Mouse (Mus musculus): ENCODE measurements around the gene Rpn2.

Gene Rpn2

GRCm38 (mm10) chr2:157310963-157311637 lies 32.3 kb downstream of the Rpn2 start:
- no peak for DNase-seq (ENCODE audit: low read depth, low spot score)

DNA sequence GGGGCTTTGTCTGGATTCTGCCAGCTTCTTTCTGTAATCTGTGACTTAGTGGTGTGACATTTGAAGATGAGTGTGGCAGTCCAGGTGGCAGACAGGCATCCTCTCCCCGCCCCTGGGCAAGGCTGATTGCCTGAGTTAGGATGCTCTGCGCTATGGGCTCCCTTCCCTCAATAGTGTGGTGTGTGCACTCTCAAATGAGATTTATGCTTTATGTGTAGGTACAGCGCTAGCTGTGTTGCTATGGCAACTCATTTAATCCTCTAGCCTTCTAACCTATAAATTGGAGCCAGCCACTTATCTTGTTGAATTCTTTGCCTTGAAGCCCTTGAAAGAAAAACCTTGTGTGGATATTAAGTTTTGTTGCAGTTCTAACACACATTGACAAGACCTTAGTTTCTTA lies 34.9 kb downstream of the Rpn2 start:
- DNase-seq (ENCODE audit: low read depth, low spot score), result no peak

DNA sequence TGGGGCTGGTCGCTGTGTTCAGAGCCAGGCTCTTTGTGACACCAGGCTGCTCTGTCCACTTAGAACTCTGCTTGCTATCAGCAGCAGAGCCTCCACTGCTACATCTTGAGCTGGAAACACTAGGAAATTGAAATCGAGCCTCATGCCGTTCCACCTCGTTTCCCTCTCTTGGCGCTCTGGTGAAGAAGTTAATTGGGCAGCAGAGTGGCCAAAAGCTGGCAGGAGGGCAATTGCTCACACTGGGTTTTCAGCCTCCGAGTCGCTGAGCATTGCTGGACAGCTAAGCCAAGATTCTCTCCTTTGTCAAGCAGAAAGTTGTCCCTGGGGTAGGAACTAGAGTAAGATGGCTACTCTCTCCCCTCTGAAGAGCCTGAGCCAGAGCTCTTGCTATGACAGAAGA lies 35.5 kb downstream of the Rpn2 start:
- DNase-seq (ENCODE audit: low read depth, low spot score), result no peak

- no peak for DNase-seq (ENCODE audit: low read depth, low spot score)
These were observed 36.7 kb downstream of the Rpn2 start for GRCm38 (mm10) chr2:157315486-157315885.

DNA sequence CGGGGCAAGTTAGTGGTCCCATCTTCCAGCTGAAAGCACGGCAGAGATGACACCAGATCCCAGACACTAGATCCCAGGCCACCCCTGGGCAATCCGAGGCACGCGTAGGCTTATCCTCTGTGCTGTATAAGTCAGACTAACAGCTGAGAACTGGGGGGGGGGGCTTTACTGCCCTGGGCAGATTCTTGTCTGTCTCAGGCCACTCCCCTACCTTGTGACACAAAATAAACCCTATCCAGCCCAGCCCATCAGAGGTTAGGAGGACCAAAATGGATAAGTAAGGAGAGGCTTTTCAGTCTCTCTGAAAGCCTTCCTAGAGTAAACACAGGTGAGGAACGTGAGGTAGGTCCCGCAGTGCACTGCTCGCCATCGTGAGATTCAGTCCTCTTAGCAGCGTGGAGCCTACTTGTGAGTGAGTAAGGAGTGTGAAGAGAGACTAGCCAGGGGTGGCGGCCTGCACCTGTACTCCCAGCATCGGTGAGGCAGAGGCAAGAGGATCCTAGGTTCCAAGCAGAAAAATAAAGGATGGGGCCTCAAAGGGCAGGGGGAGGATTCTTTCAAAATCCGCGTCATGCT lies 37.6 kb downstream of the Rpn2 start:
- DNase-seq (ENCODE audit: low read depth, low spot score), result no peak

GRCm38 (mm10) chr2:157317220-157317619 lies 38.4 kb downstream of the Rpn2 start:
- DNase-seq (ENCODE audit: low read depth, low spot score), result no peak

DNA sequence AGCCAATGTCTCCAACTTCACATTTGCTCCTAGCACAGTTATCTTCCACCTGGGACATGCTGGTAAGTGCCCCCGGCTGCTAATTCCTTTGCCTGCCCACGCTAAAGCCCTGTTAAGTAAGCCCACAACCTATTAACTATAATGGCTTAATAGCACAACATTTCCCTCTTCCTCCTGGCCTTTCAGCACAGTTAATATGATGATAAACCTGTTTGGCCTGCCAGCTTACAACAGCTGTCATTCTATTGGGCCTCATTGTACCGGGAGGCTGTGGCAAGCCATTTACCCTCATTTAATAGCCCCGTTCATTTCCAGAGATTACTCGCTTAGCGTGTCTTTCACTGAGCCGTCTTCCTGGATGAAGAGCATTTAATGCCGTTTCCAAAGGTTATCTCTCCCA lies 41.3 kb downstream of the Rpn2 start:
- DNase-seq (ENCODE audit: low read depth, low spot score), result no peak

DNA sequence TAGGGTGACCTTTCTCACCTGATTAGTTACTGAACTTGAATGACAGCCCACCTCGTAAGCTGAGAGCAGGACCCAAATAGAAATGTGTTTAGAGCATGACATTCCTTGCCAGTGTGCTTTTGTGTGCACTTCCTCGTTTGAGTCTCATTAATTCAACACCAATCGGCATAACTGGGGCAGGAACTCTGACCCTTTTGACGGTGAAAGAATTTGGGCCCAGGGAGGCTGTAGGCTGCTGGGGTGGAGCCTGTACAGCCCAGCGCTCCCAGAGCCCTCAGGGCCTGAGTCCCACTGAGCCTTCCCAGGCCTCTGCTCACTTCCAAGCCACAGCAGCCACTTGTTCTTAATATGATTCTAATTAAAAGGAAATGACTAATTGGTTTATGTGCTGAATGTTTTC lies 42.1 kb downstream of the Rpn2 start:
- DNase-seq (ENCODE audit: low read depth, low spot score), result no peak

- no peak for DNase-seq (ENCODE audit: low read depth, low spot score)
These were observed 43.4 kb downstream of the Rpn2 start for GRCm38 (mm10) chr2:157322029-157322766.

DNA sequence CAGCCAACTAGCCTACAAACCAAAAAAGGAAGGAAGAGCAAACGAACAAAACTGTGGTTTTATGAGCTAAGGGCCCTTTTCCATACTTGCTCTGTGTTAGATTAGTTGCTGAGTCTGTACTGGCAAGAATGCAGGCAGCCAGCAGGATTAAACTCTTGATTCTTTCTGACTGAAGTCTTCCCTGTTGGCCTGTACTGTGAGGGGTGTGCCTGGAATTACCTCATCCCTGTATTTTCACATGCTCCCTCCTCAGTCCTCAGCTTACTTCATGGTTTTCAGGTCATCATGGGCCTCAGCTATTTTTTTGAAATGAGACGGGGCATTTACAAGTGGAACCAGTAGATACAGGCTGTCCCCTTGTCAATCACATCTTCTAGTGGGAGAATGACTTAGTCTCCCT lies 46.4 kb downstream of the Rpn2 start:
- DNase-seq (ENCODE audit: low read depth, low spot score), result no peak

DNA sequence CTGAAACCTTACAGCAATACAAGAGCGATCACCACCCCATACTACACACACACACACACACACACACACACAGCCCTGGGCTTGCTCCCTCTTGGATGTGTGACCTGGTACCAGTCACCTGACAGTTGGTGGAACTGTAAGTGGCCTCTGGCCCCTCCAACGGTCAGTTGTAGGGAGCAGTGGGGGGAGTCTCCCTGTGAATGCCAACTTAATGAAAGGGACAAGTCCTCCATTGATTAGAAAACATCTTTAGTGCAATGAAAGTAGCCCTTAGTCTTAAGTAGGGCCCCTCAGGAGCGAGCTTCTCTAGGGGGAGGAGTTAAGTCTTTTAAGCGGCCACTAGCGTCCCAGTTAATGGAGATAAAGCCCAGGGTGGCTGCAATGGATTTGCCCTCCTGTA lies 49.3 kb downstream of the Rpn2 start:
- no peak for DNase-seq (ENCODE audit: low read depth, low spot score)

DNA sequence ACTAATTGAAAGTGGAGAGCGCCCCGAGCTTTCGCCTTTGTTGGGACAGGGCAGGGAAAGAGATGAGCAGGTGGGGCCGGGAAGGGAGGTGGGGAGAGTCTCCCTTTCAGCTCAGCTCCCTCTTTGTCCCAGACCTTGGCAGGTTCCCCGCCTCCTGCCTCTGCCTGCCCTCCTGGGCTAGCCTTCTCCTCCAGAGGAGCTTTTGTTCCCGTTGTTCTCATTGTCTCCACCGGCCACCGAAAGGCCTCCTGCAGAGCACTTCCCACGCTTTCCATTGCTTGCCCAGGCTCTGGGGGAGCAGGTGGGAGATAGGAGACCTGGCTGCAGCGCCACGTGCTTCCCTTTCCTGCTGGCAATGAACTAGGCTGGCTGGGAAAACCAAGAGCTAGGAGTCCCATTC lies 49.8 kb downstream of the Rpn2 start:
- no peak for DNase-seq (ENCODE audit: low read depth, low spot score)

GRCm38 (mm10) chr2:157332059-157332458 lies 53.2 kb downstream of the Rpn2 start:
- no peak for DNase-seq (ENCODE audit: low read depth, low spot score)

GRCm38 (mm10) chr2:157338663-157339062 lies 59.8 kb downstream of the Rpn2 start:
- DNase-seq (ENCODE audit: low read depth, low spot score), result peak; percentile 48

- no peak for DNase-seq (ENCODE audit: low read depth, low spot score)
These were observed 60.7 kb downstream of the Rpn2 start for GRCm38 (mm10) chr2:157339532-157339931.

- DNase-seq (ENCODE audit: low read depth, low spot score), result no peak
These were observed 61.5 kb downstream of the Rpn2 start for GRCm38 (mm10) chr2:157340221-157340741.

DNA sequence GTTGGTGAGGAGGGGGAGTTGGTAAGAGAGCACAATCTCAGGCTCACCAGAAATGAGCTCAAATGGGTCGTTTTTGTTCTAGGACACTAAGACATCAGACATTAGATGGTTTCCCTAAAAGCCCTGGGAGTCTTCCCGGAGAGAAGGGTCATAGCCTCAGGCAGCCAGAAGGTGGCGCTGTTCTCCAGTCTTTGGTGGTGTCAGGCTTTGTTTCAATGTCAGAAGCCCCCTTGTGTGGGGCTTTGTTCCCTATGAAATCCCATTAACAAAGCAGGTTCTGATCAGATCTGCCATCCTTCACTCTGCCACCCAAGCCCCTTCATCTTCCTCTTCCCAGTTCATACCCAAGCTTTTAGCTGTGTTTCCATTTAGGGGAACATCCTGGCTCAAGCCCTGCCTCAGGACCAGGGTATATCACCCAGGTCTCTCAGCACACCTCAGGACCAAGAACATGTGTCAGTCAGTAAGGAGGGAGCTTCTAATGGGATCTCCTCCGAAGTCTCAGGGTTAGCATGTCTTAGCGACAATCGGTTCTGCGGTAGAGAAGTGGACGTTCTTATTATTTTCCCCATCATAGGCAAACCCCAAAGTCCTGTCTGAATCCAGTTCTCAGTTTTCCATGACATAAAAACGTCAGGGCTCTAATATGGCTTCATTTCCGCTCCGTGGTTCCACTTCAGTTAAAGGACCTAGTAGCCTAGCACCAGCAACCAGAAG lies 62.9 kb downstream of the Rpn2 start:
- peak; percentile 71 for DNase-seq (ENCODE audit: low read depth, low spot score)

DNA sequence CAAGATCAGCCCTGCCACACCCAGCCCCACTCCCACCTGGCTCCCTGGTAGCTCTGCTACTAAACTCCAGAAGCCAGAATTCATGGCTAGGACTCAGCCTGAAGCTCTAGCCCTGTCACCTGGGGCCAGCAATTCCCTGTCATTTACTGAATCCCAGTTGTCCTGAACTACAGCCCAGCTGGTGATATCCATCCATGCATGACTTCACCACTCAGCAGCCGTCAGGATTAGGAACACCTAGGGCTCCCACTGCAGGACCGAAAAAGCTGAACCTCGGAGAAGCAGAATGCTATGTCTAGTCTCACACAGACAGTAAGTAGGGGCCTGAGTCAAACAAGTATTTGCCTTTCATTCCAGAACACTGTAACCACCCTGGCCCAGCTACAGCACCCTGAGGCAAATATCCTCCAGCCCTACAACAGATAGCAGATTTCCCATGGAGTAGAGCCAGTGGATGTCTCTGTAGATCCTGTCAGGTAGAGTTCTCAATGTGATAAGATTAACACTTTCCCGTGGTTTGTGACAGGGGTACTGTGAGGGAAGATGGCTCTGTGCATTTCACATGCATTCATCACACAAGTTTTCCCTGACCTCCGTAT lies 63.6 kb downstream of the Rpn2 start:
- DNase-seq (ENCODE audit: low read depth, low spot score), result no peak

DNA sequence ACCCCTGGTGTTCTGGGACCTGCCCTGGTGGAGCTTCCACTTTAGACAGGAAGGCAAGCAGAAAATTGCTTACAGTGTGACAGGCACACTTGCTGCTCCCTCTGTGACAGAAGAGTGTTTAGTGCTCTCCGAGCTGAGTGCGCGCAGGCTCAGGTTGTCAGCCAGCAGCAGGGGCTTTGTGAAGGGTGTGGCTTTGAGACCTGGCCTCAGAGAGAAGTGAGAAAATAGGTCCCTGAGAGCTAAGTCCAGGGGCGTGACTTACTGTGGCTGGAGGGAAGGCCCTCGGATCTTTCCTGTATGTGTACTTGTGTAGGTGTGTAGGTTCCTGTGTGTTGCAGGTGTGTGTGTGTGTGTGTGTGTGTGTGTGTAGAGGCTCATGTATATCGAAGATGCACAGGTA lies 64.5 kb downstream of the Rpn2 start:
- DNase-seq (ENCODE audit: low read depth, low spot score), result no peak

DNA sequence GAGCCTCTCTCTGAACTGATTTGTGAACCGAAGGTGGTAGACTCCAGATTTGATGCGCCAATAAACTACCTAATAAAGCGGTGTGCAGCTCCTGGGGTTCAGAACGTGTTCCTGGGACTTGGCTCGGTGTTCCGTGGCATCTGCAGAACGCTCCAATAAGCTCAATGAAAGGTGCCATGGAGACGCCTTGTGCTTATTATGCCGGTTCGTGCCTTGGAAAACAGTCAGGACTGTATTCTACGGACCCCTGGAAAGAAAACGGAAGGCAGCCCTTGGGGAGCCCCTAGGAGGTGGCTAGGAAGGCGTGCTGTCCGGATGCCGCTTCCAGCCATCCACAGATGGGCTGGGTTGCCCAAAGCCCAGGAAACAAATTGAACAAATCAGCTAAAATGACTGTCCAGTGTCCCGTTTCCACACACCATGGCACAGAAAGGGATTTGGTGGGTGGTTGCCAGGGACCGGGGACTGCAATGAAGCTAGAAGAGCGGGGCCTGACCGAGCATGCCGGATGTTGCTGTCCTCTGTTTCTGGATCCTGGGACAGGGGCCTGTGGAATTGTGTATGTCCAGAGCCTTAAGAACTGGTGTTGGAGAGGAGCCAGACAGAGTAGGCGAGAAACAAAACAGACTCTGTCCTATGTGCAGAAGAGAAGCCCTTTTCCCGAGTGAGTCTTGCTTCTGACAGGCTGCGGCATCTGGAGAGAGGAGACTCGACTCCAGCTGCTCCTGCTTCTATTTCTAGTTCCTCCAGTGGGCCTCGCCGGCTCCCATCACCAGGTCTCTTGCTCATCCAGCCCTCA lies 68.7 kb downstream of the Rpn2 start, which contains the start of gene Ghrh:
TSS of gene Ghrh (minus strand) at position 146 of the 799 bp plus-strand sequence.
- DNase-seq (ENCODE audit: low read depth, low spot score), result no peak
